Mouse (Mus musculus) urinary bladder, postnatal 4 days (tissue): ENCODE data around the gene Hykk.
"Not testable (repeated sequence)": the region's sequence is repeated elsewhere in the genome, so short reads cannot be mapped to it uniquely, and the experiment has no call there.

Experiments used
- DNase-seq, 2 experiments: peaks; one replicate each; pipeline ENCODE4 v3.0.0; 2021 to 2022; ENCODE audit warnings: low spot score in 2 of 2

Gene Hykk

DNA sequence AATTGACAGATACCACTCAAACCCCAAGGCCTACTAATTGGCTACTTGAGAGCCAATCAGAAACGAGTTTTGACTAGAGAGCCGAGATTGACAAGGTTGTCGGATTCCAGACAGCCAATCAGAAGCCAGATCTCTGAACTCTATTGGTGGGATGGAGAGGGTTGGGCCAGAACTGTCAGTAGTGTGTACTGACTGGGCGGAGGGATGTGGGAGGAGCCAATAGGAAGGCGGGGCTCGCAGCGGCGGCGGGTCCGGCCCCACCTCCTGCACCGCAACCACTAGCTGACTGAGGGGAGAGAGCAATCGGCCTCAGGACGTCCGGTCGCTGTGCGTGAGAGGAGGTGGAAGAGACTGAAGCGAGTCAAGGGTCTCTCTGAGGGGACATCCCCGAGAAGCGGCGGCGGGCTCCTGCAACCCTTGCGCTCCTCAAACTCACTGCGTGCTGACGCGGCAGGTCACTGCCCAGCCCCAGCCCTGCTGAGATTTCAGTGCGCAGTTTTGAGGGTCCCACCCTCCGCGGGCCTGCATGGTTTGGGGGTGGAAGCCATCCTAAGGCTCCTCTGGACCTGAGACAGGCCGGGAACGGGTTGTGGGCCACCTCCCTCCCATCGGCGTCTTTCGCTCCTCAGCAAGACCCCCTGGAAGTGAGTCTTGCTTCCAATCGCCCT is at the start of gene Hykk:
Gene Hykk (plus strand): TSS at position 274 of the 668 bp plus-strand sequence.
- peak; percentile 82 to 88 for DNase-seq

DNA sequence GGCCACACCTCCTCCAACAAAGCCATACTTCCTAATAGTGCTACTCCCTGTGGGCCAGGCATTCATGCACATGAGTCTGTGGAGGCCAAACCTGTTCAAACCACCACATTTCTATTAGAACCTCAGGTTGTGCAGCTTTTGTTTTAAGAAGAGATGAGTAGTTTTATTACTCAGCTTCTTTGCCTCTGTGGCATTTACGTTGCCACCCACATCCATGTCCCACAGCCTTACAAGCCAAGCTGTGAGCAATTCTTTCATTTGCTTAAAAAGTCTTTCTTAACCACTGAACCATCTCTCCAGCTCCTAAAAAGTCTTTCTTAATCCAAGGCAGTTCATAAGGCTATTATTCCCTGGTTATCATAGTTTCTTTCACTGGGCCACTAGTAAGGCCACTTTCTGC is 38.3 kb upstream of the Hykk start:
- DNase-seq: no peak

DNA sequence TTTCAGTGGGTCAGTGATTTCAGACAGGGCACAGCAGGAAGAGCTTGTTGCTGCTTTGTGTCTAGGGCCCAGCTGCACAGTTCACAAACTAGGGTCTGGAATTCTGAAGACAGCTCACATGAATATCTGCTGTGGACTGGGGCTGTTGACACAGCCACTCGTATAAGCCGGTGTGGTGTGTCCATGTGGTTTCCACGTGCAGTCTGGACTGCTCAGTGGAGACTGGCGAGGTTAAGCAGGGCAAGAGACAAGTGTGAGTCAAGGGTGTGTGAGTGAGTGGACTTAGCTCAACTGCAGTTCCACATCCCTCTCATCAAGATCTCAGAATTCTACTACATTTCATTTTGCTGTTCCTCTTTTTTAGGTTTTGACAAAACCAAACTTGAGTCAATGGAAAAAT is 25.0 kb upstream of the Hykk start:
- no peak for DNase-seq

DNA sequence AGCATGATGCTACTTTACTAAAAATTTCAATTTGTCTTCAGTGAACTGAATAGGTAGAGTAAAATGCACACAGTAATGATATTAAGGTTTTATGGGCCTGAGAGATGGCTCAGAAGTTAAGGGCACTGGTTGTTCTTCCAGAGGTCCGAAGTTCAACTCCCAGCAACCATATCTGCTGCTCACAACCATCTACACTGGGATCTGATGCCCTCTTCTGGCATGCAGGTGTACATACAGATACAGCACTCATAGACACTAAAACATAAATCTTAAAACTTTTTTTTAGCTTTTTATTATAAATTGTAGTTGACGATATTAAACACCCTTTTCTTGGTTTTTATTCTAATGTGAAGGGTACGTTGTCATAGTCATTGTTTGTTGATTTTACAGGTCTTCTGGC is 20.0 kb upstream of the Hykk start:
- no peak for DNase-seq

DNA sequence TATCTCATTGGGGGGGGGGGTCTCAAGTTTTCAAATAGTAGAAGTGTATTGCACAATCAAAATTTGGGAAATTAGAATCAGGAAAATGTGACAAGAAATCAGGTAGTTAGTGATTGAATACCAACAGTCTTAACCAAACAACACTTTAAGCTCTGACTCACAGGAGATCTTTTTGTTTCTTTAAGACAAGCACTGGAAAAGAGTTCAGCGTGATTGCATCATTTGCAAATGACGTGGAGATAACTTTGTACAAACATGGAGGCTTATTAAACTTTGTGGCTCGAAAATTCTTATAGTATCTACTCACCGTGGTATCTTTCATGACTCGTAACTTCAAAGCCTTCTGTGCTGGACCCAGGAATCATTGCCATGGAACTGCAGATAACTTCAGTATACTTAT is 7.6 kb upstream of the Hykk start:
- no peak for DNase-seq

DNA sequence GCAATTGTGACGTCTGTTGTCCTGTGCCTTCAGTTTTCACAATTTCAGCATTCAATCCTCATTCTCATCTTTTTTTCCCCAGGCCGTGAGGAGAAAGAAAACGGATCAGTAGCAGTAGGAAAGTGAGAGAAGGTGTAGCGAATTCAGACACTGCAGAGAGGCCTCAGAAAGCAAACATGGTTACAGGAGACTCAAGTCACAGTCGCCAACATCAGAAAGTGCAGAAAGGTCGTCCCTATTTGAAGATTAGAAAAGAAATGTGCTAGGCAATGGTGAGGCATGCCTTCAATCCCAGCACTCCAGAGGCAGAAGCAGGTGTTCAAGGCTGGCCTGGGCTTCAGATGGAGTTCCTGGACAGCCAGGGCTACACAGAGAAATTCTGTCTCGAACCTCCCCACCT is 1.5 kb upstream of the Hykk start:
- DNase-seq: no peak

DNA sequence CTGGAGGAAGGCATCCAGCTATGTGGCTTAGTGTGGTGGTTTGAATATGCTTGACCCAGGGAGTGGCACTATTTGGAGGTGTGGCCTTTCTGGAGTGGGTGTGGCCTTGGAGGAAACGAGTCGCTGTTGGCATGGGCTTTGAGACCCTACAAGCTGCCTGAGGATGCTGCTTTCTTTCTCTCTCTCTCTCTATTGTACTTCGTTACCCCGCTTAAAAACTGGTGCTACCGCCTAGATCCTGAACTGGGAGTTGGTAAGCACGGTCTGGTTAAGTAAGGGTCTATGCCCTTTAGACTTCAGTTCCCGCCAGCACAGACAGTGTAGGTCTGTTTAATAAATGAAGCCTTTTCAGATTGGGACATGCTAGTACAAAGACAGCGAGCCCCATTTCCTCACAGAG is 682 bp upstream of the Hykk start:
- no peak for DNase-seq

DNA sequence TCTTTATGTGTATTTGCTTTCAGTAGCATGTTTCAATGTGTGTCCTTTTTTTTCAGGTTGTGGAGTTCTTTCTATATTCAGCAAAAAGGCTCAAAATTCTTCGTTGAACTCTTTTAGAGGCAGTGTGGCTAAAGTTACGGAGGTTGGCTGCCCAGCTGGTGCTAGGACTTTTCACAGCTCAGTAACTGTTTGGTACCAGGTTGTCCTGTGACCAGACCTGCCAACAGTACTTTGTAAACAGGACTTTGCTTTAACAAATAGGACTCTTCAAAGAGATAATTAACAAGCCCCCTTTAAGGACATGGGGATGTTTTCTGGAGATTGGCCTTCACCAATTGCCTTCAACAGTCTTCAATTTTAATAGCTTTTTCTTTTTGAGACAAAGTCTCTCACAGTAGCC is 1.1 kb downstream of the Hykk start:
- no peak for DNase-seq

DNA sequence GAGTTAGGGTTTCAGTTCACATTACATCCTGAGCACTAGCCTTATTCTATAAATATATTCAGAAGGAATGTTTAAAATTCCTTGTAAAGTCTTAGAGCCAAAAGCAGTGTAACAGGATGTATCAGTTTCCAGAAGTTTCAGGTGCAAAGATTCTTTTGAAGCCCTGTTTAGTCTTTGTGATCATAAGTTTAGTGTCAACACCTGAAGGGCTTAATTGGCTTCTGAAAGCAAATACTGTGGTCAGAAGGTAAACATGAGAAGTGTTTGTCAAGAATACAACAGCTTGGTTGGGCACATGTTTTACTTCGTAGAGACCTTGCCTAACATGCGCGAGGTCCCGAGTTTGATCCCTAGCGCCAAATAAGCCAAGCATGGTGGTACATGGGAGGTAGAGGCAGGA is 1.7 kb downstream of the Hykk start:
- no peak for DNase-seq

DNA sequence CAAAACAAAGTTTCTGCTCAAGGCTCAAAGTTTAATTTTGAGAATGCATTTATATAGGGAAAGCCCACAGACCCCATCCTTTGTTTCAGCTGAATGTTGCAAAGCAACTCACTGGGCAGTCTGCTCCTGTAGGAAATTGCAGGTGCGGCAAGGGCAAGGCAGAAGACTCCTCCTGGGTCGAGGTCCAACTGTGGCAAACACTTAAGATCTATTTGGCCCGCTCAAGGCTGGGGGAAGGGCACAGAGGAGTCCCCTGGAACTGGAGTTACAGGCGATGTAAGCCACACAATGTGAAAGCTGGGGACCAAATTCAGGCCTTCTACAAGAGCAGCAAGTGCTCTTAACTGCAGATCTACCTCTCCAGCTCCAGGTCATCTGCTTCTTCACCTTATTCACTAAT is 2.9 kb downstream of the Hykk start:
- DNase-seq: no peak

DNA sequence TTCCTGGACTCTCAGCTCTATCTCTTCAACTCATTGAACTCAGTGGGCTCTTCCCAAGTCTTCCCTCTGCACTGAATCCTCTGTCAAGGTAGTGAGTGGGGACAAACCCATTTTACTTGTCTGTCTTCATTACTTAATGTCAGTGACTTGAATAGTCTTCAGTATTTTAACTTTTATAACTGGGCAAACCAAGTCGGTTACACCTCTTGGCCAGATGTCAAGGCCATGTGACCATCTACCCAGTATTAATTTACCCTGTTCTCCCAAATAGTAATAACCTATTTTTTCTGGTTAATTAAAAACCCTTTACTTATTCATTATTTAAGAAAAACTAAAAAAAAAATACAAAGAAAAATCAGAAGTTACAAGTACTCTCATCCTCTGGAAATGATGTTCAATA is 13.7 kb downstream of the Hykk start:
- DNase-seq: no peak

DNA sequence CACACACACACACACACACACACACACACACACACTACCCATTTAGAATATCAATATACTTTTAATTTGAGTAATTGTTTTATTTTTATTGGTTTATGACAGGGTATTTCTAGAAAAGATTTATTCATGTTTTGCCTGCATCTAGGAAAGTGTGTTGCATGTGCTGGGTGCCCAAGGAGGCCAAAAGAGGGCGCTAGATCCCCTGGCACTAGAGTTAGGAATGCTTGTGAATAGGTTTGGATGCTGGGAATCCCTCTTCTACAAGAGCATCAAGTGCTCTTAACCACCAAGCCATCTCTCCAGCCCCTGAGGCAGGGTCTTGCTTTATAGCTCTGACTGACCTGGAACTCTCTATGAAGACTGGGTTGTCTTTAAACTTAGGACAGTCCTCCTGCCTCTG is 14.7 kb downstream of the Hykk start:
- no peak for DNase-seq

DNA sequence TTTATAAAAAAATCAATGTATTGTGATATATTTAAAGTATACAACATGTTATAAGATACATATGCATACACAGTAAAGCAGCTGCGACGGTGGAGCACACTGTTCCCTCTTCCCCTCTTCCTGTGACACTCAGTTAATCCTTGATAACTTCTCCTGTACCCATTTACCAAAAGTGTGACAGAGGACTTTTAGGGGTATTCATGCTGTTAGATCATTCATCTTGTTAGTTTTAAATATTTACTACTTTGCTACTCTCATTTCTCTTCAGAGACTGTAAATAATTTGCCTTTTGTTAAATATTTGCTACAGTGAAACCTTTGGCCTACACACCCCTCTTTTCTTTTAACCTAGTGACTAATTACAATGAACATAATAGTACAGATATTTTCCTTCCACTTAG is 15.3 kb downstream of the Hykk start:
- DNase-seq: no peak

DNA sequence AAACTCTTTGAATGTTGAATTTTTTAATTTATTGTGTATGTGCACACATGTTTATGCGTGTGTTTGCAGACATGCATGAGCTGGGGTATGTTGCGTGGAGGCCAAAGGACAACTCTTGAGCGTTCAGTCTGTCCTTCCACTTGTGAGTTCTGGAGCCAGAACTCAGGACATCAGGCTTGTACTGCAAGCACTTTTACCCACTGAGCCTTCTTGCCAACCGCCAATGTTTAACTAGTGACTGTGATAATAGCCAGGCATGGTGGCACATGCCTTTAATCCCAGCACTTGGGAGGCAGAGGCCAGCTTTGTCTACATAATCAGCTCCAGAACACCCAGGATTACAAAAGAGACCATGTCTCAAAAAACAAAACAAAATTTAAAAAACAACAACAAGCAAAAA is 25.0 kb downstream of the Hykk start:
- DNase-seq: no peak

DNA sequence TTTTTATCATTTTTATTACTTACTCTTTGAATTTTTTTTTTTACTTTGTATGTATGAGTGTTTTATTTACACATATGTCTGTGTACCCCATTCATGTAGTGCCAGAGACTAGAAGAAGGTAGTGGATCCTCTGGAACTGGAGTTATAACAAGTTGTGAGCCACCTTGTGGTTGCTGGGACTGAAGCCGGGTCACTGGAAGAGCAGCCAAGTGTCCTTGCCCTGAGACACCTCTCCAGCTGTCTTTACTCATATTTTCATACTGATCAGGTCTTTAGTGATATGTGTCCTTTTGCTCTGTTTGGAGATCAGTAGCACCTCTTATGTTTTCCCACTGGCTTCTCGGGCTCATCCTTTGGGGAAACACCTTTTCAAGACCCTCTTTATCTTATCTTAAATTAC is 27.4 kb downstream of the Hykk start:
- no peak for DNase-seq

DNA sequence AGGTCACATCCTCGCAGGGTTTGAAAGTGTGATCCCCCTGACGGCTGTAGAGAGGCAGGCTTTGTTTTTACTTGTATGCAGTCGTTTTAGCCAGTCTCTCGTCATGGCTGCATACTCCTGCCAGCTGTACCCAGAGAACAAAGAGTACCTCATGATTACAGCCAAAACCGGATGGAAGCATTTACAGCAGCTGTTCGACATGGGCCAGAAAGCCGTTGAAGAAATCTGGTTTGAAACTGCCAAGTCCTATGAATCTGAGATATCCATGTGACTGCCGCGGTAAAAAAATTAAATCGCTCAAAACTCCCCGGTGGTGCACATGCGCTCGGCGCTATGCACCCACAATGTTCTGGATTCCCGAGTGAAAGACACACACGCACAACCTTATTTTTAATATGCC is 29.2 kb downstream of the Hykk start:
- DNase-seq: peak in 1 of 2 experiments; percentile 41

DNA sequence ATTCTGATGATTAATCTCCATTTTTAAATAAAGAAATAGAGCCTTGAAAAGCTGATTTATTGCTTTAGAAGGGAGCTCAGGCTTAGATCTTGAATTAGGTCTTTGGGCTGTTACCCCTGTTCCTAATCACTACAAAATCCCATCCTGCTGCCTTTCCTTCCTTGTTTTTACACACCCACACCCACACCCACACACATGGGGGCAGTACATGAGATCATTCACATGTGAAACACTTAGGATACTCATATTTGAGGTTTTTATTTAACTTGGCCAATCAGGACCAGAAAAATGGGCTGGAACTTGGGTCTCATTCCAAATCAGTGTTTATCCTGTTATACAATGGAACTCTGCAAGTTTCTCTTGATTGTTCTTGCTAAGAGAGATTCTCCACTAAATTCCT is 32.4 kb downstream of the Hykk start:
- no peak for DNase-seq

DNA sequence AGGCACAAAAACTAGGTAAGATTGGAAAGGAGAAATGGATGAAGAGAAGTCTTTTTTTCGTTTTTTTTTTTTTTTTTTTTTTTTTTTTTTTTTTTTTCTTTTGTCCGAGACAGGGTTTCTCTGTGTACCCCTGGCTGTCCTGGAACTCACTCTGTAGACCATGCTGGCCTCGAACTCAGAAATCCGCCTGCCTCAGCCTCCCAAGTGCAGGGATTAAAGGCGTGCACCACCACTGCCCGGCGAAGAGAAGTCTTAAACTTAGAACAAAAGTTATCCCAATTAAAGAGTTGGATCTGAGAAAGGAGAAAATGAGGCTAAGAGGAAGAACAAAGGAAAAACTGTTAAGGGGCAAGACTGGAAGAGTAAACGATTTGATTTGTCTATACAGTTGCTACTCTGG is 33.1 kb downstream of the Hykk start:
- not testable (repeated sequence) for DNase-seq

DNA sequence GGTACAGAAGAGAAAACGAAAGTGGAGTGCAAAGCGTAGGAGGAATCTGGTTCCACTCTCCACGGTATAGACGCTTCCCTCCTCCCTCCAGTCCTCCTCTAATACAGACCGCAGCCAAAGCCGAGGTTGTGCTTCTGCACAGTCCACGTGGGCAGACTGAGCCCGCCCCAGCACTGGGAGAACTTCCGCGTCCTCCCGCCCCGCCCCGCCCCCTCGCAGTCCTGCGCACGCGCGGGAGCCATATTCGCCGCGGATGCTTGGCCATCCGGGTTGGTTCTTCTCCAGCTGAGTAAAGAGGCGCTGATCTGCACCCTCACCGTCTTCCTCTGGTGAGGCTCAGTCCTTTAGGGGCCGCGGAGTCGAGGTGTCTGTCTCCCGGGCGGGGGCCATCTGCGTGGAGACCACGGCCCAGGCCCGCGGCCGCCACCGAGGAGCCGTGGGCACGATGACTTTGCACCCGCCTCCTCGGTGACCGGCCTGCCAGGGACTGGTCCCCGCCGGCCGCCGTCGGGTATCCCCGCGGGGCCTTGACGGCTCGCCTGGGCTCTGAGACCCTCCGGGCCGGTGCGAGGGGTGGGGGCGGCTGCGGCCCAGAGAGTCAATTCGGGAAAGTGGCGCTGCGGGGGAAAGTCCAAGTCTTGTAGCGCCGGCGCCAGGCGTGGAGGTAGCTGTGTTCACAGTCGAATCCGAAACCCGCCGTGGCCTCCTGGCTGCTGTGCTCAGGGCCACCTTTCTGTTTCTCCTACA is 33.7 kb downstream of the Hykk start, which contains the start of the genes Psma4 and AY074887:
Gene Psma4 (plus strand): TSS at position 216 of the 747 bp plus-strand sequence.
Gene AY074887 (minus strand): TSS at position 424 of the 747 bp plus-strand sequence.
- peak; percentile 90 for DNase-seq

DNA sequence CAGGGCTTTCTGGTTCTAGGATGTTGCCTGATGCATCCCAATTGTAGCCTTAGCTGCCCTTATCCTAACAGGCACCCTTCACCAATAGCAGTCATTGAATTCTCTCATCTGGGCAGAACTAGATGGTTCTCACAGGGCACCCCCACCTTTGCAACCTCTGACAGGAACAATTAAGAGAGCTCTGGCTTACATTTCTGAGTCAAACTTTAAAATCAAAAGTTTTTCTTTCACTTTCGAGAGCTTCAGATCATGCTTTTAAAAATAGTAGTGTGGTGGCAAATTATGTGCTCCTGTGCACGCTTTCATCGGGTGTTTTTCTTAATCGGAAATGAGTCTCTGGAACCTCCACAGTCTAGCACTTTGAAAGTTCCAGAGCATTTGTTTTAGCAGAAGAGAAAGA is 44.0 kb downstream of the Hykk start:
- no peak for DNase-seq

DNA sequence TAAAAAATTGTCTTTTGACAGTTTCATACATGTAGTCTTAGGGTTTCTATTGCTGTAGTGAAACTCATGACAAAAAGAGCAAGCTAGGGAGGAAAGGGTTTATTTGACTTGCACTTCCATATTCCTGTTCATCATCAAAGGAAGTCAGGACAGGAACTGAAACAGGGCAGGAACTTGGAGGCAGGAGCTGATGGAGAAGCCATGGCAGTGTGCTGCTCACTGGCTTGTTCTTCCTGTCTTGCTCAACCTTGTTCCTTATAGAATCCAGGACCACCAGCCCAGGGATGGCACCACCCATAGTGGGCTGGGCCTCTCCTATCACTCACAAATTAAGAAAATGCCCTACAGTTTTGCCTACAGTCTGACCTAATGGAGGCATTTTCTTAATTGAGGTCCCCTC is 46.6 kb downstream of the Hykk start:
- DNase-seq: no peak

DNA sequence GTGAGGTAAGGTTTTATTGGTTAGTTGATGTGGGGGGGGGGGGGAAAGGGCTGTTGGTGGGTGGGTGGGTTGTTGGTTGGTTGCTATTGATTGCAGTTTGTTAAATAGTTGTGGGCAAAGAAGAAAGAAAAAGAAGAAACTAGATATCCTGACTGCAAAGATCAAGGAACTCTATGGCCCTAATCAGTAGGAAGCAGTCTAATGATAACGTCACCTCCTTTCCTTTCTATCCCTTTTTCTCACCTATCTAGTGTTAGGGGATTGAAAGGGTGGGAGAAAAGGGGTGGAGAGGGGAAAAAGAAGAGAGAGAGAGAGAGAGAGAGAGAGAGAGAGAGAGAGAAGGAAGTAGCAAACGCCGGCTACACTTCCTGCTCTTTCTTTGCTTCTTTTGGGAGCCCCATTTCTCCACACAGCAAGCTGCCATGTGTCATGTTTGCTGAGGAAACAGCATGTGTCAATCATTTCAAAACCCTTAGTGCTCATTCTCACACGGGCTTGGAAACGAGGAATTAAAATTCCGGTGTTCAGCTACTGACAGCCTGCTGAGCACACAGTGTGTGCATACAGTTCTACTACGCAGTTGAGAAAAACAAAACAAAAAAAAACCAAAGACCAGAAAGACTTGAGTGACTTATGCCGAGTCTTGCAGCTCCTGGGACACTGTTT is 53.0 kb downstream of the Hykk start:
- no peak for DNase-seq

DNA sequence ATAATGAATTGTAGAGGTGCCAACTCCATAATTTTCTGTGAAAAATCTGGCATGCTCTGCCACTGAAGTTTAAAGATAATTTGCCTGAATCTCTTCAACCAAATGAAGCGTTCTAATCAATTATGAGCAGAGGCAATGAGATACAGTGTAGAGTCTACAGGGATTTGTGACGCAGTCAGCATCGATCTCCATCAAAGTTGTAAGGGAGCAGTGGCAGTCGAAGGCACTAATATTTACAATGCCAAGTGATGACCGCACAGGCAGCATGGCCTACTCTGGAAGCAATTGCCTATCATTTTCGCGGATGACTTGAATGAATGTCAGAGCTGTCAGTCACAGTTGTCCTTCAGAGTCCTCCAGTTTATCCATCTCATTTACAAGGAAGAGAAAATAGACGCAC is 63.6 kb downstream of the Hykk start, which contains the start of gene Chrna5:
Gene Chrna5 (plus strand): TSS at position 207 of the 400 bp plus-strand sequence.
- no peak for DNase-seq
